Mouse (Mus musculus) heart, adult 11 months (tissue): ENCODE measurements at regions not wholly inside any gene's neighbourhood (a gene's known extent, or its start where the extent isn't known, plus 50 kb on each side); places are given as distances from the start of the nearest gene placed in this dataset.

ENCODE experiments used
- DNase-seq: peaks from one replicate; pipeline ENCODE4 v3.0.0; 2022

DNA sequence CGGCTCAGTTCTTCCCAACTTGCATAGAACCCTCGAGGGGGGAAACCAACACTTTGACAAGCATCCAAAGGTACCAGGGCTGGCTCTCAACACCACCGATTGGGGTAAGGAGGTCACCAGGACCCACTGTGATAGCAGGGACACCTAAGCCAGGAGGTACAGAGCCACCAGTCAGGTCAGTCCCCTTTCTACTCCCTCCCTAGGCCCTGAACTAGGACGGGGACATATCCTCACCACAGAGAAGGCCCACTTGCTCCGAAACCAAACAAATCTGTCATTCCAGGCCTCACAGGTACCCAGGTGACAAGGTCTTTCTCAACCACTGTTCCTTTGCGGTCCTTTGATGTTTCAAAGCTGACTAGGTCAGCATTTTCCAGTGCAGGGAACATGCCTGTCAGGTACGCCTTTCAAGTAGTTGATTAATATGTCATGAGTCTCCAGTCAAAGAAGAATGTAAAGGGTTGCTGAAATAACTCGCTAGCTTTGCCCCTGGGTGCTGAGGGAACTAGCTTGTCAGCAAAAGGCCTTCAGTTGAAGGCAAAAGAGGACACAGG is 95.4 kb downstream of the Zfp36l1 start:
- DNase-seq = peak; percentile 92

GRCm38 (mm10) chr12:80015938-80016337 is 96.9 kb downstream of the Zfp36l1 start:
- no peak for DNase-seq

DNA sequence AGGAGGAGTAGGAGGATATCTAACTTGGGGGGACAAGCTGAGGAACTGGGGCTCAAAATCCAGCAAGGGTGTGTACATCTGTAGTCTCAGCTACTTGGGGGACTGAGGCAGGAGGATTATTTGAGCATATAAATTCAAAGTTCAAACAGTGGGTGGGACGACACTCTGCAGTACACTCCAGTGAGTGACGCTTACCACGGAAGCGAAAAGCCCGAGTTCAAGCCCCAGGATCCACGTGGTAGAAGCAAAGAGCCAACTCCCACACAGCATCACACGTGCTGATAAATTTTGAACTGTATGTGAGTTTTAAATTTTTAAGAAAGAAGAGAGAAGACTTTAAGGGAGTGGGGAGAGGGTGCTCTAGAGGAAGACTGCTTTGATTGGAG is 98.2 kb downstream of the Zfp36l1 start:
- peak; percentile 92 for DNase-seq

DNA sequence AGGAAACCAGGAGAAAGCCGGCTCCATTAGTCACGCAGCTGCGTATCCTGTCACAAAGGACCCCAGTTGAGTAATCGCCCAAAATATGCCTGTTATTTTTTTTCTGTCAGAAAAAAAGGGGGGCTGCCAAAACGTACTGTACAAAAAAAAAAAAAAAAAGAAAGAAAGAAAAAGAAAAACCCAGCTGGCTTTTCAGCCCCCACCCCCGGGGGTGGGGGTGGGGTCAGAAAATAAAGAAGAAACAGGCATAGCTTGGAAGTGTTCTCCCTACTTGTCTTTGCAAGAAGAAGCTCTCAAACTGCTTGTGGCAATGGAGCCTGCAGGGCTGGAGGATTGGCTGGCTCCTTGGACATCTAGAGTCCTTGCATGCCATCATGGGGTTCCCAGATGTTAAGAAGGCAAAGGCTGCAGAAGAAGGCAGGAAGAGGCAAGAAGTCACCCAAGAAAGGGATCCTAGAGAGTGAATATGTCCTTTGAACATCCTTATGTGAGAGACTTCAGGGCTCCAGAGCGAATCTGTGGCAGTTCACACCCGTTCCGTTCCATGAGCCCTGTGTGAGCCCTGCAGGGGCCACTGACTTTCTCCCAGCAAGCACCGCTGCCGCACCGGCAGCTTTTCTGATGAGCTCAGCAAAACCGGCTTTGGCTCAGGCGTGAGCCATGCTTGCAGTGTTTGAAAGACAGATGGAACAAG is 98.8 kb downstream of the Zfp36l1 start:
- peak; percentile 96 for DNase-seq

DNA sequence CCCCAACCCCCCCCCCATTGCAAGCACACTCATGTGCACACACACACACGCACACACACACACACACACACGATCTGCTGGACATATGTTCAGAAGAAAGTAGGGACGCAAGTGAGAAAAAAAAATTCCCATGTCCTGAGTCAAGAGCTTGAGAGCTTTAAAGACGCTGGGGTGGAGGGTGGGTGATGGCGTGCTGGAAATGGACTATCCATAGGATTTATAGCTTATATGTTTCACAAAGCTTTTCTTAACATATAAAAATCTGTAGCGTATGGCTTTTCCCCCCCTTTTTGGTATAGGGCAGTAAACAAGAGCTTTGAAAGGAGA is 99.3 kb downstream of the Zfp36l1 start:
- no peak for DNase-seq

GRCm38 (mm10) chr12:80011916-80012315 is 100.9 kb downstream of the Zfp36l1 start:
- DNase-seq = peak; percentile 96

- no peak for DNase-seq
Observed at GRCm38 (mm10) chr12:80010947-80011346, 101.9 kb downstream of the Zfp36l1 start.

- DNase-seq = no peak
Observed at GRCm38 (mm10) chr12:80010220-80010619, 102.6 kb downstream of the Zfp36l1 start.

GRCm38 (mm10) chr12:80007849-80008248 is 105.0 kb downstream of the Zfp36l1 start:
- DNase-seq = no peak

DNA sequence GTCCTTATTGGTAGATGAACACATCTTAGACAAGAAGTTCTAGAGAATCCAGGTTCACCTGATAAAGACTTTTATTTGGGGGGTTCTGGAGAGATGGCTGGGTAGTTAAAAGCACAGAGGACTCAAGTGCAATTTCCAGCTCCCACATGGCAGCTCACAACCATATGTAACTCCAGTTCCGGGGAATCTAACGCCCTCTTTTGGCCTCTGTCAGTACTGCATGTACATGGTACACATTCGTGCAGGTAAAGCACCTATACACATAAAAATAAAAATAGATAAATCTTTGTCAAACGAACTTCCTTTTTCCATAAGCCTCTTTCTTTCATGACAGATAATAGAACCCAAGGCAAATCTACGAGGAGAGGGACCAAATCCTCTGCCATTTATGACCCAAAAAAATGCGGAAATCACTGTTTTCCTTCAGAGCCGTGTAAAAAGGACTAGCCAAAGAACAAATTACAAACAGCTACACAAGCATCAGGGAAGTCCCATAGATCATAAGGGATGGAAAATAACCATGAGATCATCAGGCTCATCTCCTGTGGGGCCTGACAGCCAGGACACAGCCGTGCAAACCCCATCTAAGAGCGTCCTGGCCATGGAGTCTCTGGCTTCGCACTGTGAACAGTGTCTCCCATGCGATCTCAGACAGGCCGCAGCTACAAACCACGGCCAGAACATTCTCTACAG is 107.4 kb downstream of the Zfp36l1 start:
- peak; percentile 97 for DNase-seq

DNA sequence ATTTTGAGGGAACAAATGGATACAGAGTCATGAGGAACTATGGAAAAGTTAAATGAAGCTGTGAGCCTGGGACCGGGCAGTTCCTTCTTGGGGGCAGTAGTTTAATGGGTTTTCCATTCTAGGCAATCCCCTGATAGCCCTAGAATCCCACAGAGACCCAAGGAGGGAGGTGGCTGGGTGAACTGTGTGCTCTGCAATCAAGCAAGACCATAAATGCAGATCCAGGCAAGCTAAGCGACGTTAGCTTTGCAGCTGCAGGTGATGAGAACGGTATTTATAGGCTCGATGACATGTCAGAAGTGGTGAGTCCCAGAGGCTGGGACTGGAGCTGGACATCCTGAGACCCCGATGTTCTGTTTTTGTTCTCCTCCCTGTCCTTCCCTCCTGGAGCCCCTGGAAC is 108.2 kb downstream of the Zfp36l1 start:
- peak; percentile 93 for DNase-seq

DNA sequence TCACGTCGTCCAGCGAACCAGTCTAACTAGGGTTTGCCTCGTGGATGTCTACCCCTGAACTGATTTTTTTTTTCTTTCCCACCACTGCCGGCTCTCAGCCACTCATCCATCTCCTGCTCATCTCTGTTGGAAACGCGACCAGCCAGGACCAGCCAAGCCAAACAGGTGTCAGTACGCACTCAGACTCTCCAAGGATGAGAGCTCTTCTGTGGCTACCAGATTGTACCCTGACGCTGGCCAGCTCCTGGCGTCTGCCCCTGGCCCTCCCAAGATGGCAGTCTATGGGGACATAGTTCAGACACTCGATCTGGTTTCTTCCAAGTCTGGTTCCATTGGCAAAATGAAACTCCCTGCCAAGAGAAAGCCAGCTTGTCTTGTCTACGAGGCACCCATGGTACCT is 109.3 kb downstream of the Zfp36l1 start:
- no peak for DNase-seq

DNA sequence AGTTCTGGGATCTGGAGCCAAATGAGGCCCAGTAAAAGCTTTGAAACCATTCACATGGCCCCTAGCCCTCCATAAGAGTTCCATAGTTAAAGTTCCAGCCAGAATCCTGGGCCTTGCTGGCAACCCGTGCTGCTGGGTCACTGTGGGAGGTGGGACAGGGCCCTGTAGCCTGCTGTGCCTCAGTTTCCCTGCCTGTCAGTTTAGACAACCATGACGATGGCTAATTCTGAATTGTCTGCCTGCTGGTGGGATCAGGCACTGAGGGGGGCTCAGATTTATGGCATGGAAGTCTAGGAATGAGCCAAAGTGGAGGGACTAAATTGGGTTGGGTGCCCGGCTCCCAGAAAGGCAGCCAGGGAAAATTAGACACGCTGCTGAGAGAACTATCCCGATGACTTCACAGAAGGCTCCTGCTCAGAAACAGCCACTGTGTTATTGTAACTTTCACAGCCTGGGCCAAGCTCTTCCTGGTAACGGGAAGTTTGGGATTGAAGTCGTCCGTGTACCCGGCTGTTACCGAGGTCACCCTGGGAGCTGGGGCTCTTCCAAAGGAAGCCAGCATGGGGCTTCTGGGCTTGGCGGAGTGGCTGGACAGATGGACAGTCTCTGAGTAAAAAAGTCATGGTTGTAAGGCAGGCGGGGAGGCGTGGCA is 110.2 kb downstream of the Zfp36l1 start:
- peak; percentile 89 for DNase-seq

- peak; percentile 97 for DNase-seq
Observed at GRCm38 (mm10) chr12:80001794-80002193, 111.0 kb downstream of the Zfp36l1 start.

GRCm38 (mm10) chr12:79999868-80000370 is 112.9 kb downstream of the Zfp36l1 start:
- DNase-seq = no peak

DNA sequence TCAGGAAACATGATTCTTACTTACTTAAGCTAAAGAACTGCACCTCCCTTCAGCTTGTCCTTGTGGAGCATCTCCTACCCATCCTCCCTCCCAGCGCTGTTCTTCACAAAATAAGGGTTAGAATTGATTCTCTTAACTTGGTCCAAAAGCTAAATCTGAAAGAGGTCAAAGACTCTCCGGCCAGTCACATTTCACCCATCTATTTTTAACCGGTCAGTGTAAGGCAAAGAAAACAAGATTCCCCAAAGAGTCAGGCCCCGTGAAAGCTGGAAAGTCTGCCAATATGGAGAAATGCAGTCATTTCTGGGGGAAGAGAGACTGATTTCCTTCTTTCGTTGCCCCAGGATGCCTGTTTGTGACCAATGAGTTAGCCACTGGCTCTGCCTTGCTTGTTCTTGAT is 114.0 kb downstream of the Zfp36l1 start:
- DNase-seq = peak; percentile 94

GRCm38 (mm10) chr12:79998339-79998738 is 114.5 kb downstream of the Zfp36l1 start:
- DNase-seq = no peak

DNA sequence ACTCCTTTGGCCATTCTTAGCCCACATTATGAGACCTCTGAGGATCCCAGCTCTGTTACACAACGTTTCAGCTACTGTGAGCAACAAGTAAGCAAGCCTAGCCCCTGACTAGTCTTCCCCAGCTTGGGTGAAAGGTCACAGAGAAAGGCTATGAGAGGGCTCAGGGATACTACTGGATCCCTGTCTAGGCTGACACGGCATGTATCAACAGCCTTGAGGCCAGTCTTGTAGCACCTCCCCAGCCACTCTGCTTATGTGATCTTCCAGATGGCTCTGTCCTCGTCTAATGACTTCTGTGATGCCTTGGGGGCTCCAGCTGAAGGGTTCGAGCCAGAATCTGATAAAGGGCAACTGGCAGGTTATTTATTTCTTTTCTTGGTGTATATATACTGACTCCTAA is 115.6 kb downstream of the Zfp36l1 start:
- DNase-seq = peak; percentile 91

DNA sequence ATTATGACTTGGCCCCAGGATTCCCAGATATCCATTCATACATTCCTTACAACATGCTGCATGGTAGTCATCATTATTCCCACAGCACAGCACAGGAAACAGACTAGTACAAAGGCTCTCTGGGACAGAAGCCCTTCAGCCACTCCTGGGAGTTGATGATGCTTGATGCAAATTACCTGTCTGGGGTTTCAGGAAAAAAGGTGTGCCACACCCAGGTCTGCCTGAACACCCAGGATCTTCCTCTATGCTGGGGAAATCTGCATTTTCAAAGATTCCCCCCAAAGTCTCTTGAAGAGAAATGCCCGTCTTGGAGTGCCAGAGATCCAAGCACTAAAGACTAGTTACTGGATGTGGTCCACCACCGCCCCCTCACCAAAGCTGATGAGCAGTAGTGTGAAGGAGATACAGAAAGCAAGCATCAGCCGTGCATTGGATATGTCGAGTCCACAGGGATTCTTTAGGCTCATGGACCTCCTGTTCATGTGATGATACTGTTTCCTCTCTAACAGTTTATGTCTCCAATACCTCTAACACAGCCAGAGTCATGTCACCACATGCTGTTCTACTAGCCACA is 117.2 kb downstream of the Zfp36l1 start:
- peak; percentile 86 for DNase-seq

- peak; percentile 94 for DNase-seq
Observed at GRCm38 (mm10) chr12:79993821-79994571, 118.8 kb downstream of the Zfp36l1 start.

- no peak for DNase-seq
Observed at GRCm38 (mm10) chr12:79991279-79991678, 121.5 kb downstream of the Zfp36l1 start.

DNA sequence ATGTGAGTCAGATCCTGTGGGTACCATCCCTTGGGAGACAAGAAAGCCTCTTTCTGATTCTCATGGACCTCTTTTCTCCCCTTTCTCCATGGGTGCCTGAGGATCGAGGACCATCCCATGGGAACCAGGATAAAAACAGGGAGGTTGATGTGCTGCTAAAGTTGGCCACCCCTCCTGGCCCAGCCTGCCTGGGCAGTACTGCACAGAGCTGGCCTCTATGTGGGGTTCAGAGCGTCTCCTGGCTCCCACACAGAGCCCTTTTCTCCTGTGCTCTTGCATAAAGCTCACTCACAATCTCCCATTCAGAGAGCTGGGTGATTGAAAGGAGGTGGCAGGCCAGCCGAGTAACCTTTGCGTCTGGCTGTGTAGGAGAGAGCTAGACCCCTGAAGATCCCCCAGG is 122.1 kb downstream of the Zfp36l1 start:
- peak; percentile 92 for DNase-seq
